Mouse (Mus musculus) embryonic stem cell, embryonic (primary cell): Measurements from ENCODE around the gene Tmem178b.

Experiments
- CTCF ChIA-PET, 4 experiments: fragments of 300-600 bp in 2 of 4; fragments of 350-600 bp in 2 of 4; sonication (Branson Sonifier 250); formaldehyde crosslinking; loops; one replicate each; lab custom pipeline; 2022; ENCODE audit warnings: inconsistent platforms in 2 of 4; lab: Charles Lee
- POLR2A ChIA-PET, 4 experiments: fragments of 300-600 bp in 2 of 4; fragments of 350-600 bp in 2 of 4; sonication (Branson Sonifier 250); formaldehyde crosslinking; loops; one replicate each; lab custom pipeline; 2022; ENCODE audit warnings: antibody characterized with exemption in 4 of 4, inconsistent platforms in 1 of 4; lab: Charles Lee

Gene Tmem178b

DNA sequence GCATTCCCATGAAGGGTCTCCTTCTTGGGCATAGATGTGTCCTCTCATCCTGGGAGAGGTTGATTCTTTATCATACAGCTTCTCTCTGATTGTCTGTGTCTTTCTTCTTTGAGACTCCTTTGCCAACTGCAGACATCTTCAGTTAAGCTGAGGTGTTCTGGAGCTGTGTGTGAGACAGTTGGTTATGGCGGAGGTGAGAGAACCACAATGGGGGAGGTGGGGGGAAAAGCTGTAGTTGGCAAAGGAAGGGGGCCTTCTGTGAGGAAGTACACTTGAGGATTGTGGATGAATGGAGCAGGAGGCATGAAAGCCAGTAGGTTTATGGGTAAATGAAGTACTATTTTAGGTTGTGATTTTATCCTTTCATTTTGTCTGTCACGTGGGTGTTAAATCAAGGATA lies 178.6 kb downstream of the Tmem178b start:
- CTCF ChIA-PET: no interaction called here
- POLR2A ChIA-PET: no interaction called here

DNA sequence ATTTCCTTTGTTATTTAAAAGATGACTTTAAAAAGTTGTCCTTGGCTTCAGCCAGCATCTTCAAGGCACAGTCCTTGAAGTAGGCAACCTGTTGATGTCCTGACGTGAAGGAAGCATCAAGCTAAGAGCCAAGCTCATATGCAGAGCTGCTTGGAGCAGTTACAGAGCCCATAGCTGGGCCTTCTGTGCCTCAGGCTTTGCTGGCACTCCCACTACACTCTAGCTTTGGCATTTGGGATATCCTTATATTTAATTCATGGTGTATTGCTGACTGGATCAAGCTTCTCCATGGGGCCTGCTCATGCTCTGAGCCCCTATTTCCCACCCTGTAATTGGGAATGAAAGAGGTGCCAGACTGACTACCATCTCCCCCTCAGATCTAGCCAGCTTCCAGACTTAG lies 179.5 kb downstream of the Tmem178b start:
- POLR2A ChIA-PET: no interaction called here
- CTCF ChIA-PET: no interaction called here

DNA sequence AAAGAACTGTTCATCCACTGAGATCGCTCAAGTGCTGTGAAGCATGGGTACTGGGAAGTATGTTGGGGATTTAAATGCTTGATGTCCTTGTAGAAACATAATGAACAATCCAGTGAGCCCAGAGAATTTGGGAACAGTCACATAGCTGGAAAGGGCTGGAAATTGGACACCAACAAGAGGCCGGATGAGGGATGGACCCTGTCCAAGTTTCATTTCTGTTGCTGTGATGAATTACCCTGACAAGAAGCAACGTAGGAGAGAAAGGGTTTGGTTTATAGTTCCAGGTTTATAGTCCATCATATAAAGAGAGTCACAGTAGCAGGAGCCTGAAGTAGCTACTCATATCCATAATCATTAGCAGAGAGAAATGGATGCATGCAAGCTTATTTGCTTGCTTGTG lies 186.4 kb downstream of the Tmem178b start:
- ChIA-PET POLR2A (no interaction called here), CTCF (no interaction called here)

DNA sequence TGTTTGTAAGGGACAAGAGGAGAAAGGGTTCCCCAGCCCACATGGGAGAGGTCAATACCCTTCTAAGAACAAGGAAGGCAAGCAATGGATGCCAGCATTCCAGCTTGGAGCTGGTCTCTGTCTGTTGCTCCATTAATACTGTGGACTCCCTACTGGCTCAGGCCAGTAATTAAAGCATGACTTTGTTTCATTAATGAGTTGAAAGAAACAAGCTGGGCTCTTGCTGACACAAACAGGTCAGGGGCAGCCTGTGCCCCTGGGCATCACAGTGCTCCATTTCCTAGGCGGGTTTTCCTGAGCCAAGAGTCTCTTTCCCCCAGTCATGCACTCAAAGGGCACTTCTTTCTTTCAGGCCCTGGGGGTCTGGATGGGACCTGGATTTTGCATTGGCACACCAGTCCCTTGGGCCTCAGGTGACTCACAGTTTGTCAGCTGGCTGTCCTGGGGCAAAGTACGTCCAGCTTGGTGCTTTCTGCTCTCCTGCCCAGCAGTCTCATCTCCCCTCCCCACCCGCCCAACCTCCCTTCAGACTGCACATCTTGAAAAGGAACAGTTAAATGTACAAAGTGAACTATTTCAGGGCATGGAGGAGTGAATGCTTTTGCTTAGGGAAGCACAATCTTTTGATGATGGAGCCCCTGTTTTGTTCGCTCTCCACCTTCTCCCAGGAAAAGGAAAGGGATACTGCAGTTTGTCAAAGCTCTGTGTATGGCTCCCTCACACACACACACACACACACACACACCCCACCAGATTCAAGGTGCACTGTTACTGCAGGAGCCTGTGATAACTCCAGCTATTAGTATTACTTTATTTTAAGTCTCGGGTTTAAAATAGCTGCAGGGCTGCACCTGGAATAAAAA lies 188.5 kb downstream of the Tmem178b start:
- CTCF ChIA-PET: interaction anchor here in 2 of 4 experiments (0.6 to 1.4 kb wide), 3 partner anchors 175 to 1650 kb away, joined by 4 to 8 read pairs (median 5); no protein-coding TSS in a partner anchor
- POLR2A ChIA-PET: interaction anchor here in 1 of 4 experiments (1.1 kb wide), 1 partner anchor 484 kb away, joined by 3 read pairs; no protein-coding TSS in a partner anchor

DNA sequence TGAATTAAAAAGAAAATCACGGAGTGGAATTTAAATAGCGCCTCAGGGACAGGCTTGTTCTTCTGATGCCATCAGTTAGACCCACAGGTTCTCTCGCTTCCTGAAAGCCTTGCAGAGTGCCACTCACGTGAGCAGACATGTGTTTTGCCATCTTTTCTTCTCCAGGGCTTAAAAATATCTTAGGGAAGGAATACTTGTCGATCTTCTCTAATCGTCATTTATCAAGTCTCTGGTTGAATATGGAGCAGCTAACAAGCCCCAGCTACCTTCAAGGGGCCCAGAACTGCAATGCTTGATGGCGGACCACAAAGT lies 189.1 kb downstream of the Tmem178b start:
- CTCF ChIA-PET: interaction anchor here in 1 of 4 experiments (0.6 kb wide), 1 partner anchor 361 kb away, joined by 8 read pairs; no protein-coding TSS in a partner anchor
- POLR2A ChIA-PET: no interaction called here

DNA sequence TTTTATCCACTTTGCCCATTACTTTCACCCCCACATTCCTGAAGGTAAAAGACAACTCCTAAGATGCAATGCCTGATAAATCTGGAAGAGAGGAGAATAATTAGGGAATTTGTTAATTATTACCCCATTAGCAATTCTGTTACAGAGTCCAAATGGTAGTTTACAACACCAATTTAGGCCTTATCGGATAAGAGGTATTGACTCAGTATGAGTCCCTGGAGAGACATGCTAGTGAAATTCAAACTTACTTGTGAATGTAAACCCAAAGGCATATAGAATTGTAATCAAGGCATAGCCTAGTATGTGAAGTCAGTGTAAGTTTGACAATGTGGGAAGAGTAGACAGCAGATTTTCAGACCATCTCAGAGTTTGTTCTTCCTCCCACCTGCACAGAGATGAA lies 190.4 kb downstream of the Tmem178b start:
- CTCF ChIA-PET: interaction anchor here in 1 of 4 experiments (0.6 kb wide), 1 partner anchor 391 kb away, joined by 4 read pairs; no protein-coding TSS in a partner anchor
- POLR2A ChIA-PET: no interaction called here

DNA sequence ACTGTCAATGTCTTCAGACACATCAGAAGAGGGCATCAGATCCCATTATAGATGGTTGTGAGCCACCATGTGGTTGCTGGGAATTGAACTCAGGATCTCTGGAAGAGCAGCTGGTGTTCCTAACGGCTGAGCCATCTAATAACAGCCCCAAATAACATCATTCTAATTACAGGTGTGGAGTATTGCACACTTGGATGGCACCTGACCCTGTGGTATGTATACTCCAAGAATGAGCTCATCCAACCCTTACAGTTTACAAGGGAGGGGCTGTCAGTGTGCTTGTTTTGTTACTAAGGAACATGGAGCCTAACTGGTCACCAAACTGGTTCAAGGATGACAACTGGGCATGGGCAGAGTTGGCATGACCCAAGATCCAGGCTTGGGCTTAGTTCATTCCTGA lies 190.8 kb downstream of the Tmem178b start:
- POLR2A ChIA-PET: no interaction called here
- CTCF ChIA-PET: no interaction called here

DNA sequence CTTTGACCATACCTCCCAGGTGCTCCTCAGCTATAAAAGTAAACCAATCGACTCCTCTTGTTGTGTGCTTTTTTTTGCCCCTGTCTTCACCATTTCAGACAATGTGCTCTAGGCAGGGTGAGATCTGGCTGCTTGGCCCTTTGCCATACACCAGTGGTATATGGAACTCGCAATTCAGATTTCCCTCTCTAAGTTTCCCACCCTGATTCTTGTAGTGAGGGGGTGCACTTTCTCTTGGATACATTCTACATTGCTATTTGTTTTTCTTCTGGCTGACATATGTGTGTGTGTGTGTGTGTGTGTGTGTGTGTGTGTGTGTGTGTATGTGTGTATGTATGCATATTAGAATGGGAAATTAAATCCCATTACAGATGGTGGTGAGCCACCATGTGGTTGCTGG lies 191.3 kb downstream of the Tmem178b start:
- ChIA-PET CTCF (no interaction called here), POLR2A (no interaction called here)

DNA sequence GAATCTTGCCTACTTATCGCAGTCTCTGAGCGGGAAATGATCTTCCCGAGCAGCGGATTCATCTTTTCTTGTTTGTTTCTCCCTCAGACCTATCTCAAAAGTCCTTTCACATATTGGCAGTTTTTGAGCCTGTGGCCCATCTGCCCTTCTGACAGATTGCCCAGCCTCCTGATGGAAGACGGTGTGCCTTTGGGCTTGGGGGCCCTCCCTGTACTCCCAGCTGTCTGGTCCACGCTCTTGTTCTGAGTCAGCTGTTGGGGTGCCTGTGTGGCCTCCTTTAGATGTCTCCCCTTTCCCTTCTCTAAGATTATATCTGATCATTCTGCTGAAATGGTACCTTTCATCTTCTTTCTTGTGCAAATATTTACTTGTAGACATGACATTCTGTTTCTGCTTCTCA lies 195.4 kb downstream of the Tmem178b start:
- POLR2A ChIA-PET: no interaction called here
- CTCF ChIA-PET: no interaction called here

DNA sequence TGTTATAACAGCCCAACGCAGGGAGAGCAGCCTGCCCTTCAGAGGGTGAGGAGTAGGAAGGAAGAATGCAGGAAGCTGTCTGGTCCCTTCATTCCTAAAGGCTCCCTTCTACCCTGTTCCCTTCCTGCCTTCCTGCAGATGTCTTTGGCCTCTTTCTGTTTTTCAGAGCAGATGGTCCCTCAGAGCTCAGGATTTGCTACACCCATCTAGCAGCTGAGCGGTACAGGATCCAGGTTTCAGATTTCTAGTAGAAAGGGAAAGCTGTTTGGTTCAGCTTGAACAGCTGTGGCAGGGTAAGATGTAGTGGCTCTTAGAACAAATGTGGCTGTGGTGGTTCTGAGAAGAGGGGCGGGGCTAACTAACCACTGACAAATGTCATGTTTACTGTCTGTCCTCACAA lies 197.9 kb downstream of the Tmem178b start:
- CTCF ChIA-PET: no interaction called here
- POLR2A ChIA-PET: no interaction called here

DNA sequence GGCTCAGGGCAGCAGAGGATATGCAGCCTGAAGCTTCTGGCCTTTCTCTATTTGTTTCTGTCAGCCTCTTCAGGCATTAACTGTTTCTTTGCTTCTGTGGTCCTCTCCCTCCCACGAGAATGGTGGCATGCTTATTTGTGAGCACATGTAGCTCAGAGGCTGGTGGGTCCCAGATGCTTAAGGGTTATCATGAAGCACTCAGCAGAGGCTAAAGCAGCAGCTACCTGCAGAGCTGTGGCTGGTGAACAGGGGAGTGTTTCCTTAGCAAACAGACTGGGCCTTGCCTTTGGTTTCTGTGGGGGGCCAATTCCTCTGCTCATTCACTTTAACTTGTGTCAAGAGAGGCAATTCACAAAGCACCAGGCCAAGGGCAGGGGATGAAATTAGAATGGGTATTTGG lies 203.0 kb downstream of the Tmem178b start:
- CTCF ChIA-PET: no interaction called here
- POLR2A ChIA-PET: no interaction called here

DNA sequence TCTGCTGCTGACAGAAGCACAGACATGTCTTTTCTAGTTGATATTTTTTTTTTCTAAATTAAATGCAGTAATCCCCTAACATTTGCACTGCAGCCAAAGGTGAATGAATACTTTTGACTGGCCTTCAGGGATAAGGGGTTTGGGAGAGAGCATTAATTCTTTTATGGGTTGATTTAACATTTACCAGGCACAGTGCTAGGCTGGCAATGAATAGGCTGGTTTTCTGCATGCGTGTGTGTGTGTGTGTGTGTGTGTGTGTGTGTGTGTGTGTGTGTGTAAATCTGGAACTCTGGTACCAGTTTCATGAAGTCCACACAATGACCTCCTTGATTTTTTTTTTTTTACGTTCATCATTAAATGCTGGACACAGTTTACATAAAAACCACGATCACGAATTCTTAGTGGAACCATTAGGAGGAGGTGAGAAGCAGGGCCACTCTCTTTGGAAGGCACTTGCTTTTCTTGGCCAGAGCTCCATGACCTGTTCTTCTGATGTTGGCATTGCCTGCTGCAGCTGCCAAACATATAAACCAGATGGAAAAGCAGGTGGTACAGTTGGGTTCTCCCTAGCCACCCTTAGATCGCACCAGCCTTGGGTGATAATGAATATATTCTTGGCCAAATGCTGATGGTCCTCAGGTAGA lies 203.7 kb downstream of the Tmem178b start:
- CTCF ChIA-PET: interaction anchor here in 1 of 4 experiments (0.7 kb wide), 1 partner anchor 159 kb away, joined by 7 read pairs; no protein-coding TSS in a partner anchor

DNA sequence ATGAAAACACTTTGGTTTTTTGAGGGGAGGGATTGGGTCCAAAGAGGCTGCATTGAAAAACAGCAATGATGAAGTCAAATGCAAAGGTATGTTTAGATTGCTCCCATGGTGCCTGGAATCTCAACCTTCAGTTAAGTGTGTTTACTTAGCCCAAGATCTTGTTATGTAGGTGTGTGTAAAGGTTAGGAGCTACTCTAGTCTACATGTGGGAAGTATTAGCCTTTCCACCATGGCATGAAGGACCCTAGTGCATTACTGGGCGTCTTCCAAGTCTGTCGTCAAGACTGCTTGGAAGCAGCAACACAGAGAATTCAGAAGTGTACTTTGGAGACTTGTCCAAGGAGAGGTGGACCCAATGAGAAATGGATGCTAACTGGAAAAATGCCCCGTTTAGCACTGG lies 205.3 kb downstream of the Tmem178b start:
- POLR2A ChIA-PET: no interaction called here
- CTCF ChIA-PET: no interaction called here

More for the DNA sequence above, 203.7 kb downstream of the Tmem178b start:
- POLR2A ChIA-PET: interaction anchor here in 1 of 4 experiments (0.7 kb wide), 1 partner anchor 125 kb away, joined by 4 read pairs; no protein-coding TSS in a partner anchor

DNA sequence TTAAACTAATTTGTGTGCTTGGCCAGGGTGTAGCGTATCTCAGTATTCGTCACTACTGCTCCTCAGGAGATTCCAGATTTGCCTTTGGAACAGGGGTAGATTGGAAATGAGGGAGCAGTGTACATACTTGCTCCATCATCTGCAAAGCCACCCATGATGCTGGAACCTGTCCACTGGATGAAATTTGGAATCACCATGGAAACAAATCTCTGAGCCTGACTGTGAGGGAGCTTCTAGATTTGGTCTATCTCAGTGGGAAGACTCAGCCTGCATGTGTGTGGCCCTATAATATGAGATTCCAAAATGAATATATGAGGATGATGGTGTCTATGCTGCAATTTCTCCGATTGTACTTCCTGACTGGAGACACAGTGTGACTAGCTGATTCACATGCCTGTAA lies 210.7 kb downstream of the Tmem178b start:
- CTCF ChIA-PET: interaction anchor here in 1 of 4 experiments (0.6 kb wide), 1 partner anchor 340 kb away, joined by 4 read pairs; no protein-coding TSS in a partner anchor
- POLR2A ChIA-PET: no interaction called here

DNA sequence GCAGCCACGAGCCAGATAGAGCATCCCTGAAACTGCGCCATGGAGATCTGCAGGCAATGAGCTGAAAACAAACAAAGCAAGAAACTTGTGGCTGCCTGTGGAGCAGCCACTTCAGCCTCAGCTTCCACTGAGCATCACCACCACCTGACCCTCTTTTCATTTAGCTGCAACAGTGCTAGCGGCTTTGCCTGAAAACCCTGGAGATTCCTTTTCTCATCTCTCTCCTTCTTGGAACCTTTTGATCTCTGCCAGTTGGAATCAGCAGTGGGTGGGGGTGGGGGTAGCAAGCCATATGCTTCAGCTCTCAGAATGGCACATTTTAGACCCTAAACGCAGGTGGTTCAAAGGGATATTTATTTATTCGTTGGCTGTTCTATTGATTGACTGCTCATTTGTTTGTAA lies 218.2 kb downstream of the Tmem178b start:
- CTCF ChIA-PET: interaction anchor here in 1 of 4 experiments (0.6 to 0.7 kb wide), 2 partner anchors 175 to 302 kb away, joined by 3 to 7 read pairs; no protein-coding TSS in a partner anchor
- POLR2A ChIA-PET: interaction anchor here in 1 of 4 experiments (0.7 kb wide), 1 partner anchor 83 kb away, joined by 3 read pairs; no protein-coding TSS in a partner anchor

DNA sequence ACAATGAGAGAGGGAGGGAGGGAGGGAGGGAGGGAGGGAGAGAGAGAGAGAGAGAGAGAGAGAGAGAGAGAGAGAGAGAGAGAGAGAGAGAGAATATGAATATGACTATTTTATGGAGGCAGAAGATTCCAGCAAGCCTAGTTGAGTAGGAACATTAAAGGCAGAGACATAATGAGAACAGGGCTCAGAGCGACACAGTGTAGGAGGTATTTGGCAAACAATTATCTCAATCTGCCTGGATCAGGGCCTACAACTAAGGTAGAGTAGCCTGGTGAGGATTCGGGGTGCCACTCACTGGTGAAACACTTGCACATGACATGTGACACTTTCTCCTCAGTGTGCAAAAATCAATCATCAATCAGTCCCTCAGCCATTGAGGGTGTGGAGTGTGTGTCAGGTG lies 225.4 kb downstream of the Tmem178b start:
- CTCF ChIA-PET: no interaction called here

DNA sequence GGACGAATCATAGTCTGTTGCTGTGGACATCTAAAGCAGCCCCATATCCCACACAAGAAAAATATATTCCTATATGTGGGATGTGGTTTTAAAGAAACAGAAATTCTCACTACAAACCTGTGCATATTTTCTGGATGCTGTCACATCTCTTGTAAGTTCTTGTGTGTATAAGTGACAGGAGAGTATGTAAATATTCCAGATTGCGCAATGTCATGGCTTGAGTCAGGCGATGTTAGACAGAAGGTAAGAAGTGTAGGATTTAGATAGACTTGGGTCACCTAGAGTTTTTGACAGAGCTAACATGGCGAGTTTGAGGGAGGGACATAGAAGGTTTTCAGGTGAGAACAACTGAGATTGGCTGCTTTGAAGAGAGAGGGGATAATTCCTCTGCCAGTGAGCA lies 228.7 kb downstream of the Tmem178b start:
- ChIA-PET POLR2A (no interaction called here), CTCF (interaction anchor here in 1 of 4 experiments (0.6 kb wide), 1 partner anchor 115 kb away, joined by 3 read pairs; no protein-coding TSS in a partner anchor)

More for the DNA sequence above, 225.4 kb downstream of the Tmem178b start:
- POLR2A ChIA-PET: interaction anchor here in 1 of 4 experiments (0.7 kb wide), 1 partner anchor 91 kb away, joined by 4 read pairs; no protein-coding TSS in a partner anchor

DNA sequence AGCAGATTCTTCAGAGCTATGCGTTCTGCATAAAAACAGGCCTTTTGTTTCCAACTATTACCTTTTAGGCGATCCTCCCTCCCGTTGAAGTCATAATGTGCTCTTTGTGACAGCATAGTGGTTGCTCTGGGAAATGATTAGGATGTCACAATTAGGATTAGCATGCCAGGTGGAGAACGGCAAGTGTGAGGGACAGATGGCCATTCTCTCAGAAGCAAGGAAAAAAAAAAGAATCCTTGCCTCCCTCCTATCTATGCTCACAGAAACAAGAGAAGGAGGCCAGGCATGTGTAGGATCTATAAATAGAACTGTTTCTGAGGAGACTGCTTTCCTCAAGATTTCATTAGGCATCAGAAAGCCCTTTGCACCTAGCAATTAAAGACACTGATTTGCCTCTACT lies 229.8 kb downstream of the Tmem178b start:
- POLR2A ChIA-PET: no interaction called here

DNA sequence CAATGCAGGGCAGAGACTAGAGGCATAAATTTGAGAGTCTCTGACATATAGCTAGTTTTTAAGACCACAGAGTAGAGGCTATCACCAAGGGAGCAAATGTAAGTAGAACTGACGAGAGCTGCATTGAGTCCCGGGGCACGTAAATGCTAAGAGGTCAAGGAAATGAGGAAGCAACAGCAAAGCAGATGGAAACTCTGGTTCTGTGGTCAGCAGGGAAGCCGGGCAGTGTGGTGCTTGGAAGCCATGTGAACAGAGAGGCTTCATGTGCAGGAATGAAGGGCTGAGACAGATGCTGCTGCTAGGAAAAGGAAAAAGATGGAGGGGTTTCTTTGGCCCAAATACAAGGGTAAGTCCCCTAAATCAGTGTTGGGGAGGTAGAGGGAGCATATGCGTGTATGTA lies 237.0 kb downstream of the Tmem178b start:
- POLR2A ChIA-PET: no interaction called here
- CTCF ChIA-PET: interaction anchor here in 2 of 4 experiments (0.5 to 0.6 kb wide), 2 partner anchors 10 to 260 kb away, joined by 4 to 6 read pairs; no protein-coding TSS in a partner anchor

More for the DNA sequence above, 229.8 kb downstream of the Tmem178b start:
- CTCF ChIA-PET: interaction anchor here in 1 of 4 experiments (0.7 kb wide), 1 partner anchor 254 kb away, joined by 3 read pairs; no protein-coding TSS in a partner anchor
